In genomic region chr17:90130836-90131235, GRCm38 (mm10) we compare ENCODE assay signal across 20 mouse cellular contexts.
DNase-seq lines count a peak whose midpoint lies in the region; ATAC-seq and TF ChIP-seq lines count a peak whose summit lies in the region.
"Had no signal": no experiment of that assay in that cellular context is flagged by ENCODE, and none has a peak within 500 bp of the region (broad histone marks: within the 10 kb centered on the region; RNA-seq: fewer than 3 reads in every experiment).

No protein-coding gene starts in this region.

- 0 out of 2 replicates have a peak, but pooled peaks have one; percentile 6 for TF ChIP-seq CTCF in hindbrain, postnatal 0 days (IDR thresholded peaks at IDR 0.05; ENCODE audit: low read depth)

- 54% methylated on average over 12 of the region's 12 CpGs for WGBS in hindbrain, postnatal 0 days
- WGBS in hindbrain, embryonic 16.5 days = 60% methylated on average over 12 of the region's 12 CpGs

- H3K4me2 ChIP-seq in hindbrain, postnatal 0 days (ENCODE audit: low read depth, low read length) = no peak overlapping the region
- H3K4me2 ChIP-seq in hindbrain, embryonic 16.5 days (ENCODE audit: low read length) = no peak overlapping the region
- H3K4me2 ChIP-seq: embryonic facial prominence, embryonic 12.5 days; hindbrain, embryonic 15.5 days; limb, embryonic 15.5 days; stomach, embryonic 15.5 days had no signal

- H3K27ac ChIP-seq in hindbrain, postnatal 0 days = no peak overlapping the region
- no peak overlapping the region for H3K27ac ChIP-seq in hindbrain, embryonic 16.5 days (ENCODE audit: low read depth, low read length)
- H3K27ac ChIP-seq: embryonic facial prominence, embryonic 12.5 days; hindbrain, embryonic 15.5 days; limb, embryonic 15.5 days; midbrain, embryonic 10.5 days; stomach, embryonic 15.5 days had no signal

- H3K9me3 ChIP-seq in hindbrain, postnatal 0 days (ENCODE audit: low read length) = no peaks in the 10 kb centered on the region
- H3K9me3 ChIP-seq in hindbrain, embryonic 16.5 days (ENCODE audit: control insufficient read depth, low read length) = no peaks in the 10 kb centered on the region
- H3K9me3 ChIP-seq: embryonic facial prominence, embryonic 12.5 days; G1E; hindbrain, embryonic 15.5 days; limb, embryonic 15.5 days; midbrain, embryonic 10.5 days; stomach, embryonic 15.5 days had no signal

- no peak for ATAC-seq in hindbrain, postnatal 0 days
- no peak for ATAC-seq in hindbrain, embryonic 16.5 days

- no peaks in the 10 kb centered on the region for H3K27me3 ChIP-seq in hindbrain, postnatal 0 days (ENCODE audit: insufficient read depth, low read length)
- H3K27me3 ChIP-seq in hindbrain, embryonic 16.5 days (replicated peaks; ENCODE audit: control insufficient read depth, insufficient read depth, low read length) = no peaks in the 10 kb centered on the region
- H3K27me3 ChIP-seq: embryonic facial prominence, embryonic 12.5 days; hindbrain, embryonic 15.5 days; limb, embryonic 15.5 days; stomach, embryonic 15.5 days had no signal

- no peaks in the 10 kb centered on the region for H3K4me1 ChIP-seq in hindbrain, postnatal 0 days (ENCODE audit: insufficient read depth, low read length)
- no peaks in the 10 kb centered on the region for H3K4me1 ChIP-seq in hindbrain, embryonic 16.5 days (ENCODE audit: control insufficient read depth, insufficient read depth, low read depth, low read length)
- H3K4me1 ChIP-seq: embryonic facial prominence, embryonic 12.5 days; hindbrain, embryonic 15.5 days; limb, embryonic 15.5 days; midbrain, embryonic 10.5 days; stomach, embryonic 15.5 days had no signal

- DNase-seq in hindbrain, postnatal 0 days (ENCODE audit: low spot score) = no peak
- peak; percentile 51 for DNase-seq in R1 (ENCODE audit: low read depth, low spot score)
- DNase-seq in brain, adult 2 months (ENCODE audit: low read depth, low spot score) = peak; percentile 64
- DNase-seq in cerebellum, postnatal 25 days = peak; percentile 52 to 73
- DNase-seq in thymus, adult 18-20 months = no peak
- DNase-seq in ovary, adult 18-20 months (ENCODE audit: low spot score) = no peak
- DNase-seq: gastrocnemius, postnatal 25 days; heart, postnatal 14 days; kidney, adult 11 months; kidney, postnatal 10 days; lung, adult 18-20 months; lung, postnatal 36 days; right cerebral cortex, adult 18-20 months had no signal

- H3K4me3 ChIP-seq in hindbrain, postnatal 0 days (ENCODE audit: low read length) = no peak overlapping the region
- no peak overlapping the region for H3K4me3 ChIP-seq in hindbrain, embryonic 16.5 days (ENCODE audit: low read length)
- H3K4me3 ChIP-seq: embryonic facial prominence, embryonic 12.5 days; hindbrain, embryonic 15.5 days; limb, embryonic 15.5 days; midbrain, embryonic 10.5 days; stomach, embryonic 15.5 days had no signal

- no peak overlapping the region for H3K9ac ChIP-seq in hindbrain, postnatal 0 days (replicated peaks; ENCODE audit: low read length)
- H3K9ac ChIP-seq in hindbrain, embryonic 16.5 days (ENCODE audit: low read depth, low read length) = no peak overlapping the region
- H3K9ac ChIP-seq: embryonic facial prominence, embryonic 12.5 days; hindbrain, embryonic 15.5 days; limb, embryonic 15.5 days; stomach, embryonic 15.5 days had no signal

- no peaks in the 10 kb centered on the region for H3K36me3 ChIP-seq in hindbrain, postnatal 0 days (ENCODE audit: insufficient read depth, low read length)
- H3K36me3 ChIP-seq in hindbrain, embryonic 16.5 days (ENCODE audit: control insufficient read depth, insufficient read depth, low read length) = no peaks in the 10 kb centered on the region
- H3K36me3 ChIP-seq: embryonic facial prominence, embryonic 12.5 days; G1E; hindbrain, embryonic 15.5 days; limb, embryonic 15.5 days; midbrain, embryonic 10.5 days; stomach, embryonic 15.5 days had no signal

Comparison
In these comparisons a context has a peak if more than half of its experiments do, and no peak if none do; other contexts are left out.
1. DNase-seq: peak in R1 (single experiment), brain, adult 2 months (single experiment) and cerebellum, postnatal 25 days (2 of 2); none in hindbrain, postnatal 0 days (single experiment), thymus, adult 18-20 months (0 of 2) and ovary, adult 18-20 months (single experiment).